Mouse (Mus musculus): ENCODE measurements around the gene Olfml2a.

DNA sequence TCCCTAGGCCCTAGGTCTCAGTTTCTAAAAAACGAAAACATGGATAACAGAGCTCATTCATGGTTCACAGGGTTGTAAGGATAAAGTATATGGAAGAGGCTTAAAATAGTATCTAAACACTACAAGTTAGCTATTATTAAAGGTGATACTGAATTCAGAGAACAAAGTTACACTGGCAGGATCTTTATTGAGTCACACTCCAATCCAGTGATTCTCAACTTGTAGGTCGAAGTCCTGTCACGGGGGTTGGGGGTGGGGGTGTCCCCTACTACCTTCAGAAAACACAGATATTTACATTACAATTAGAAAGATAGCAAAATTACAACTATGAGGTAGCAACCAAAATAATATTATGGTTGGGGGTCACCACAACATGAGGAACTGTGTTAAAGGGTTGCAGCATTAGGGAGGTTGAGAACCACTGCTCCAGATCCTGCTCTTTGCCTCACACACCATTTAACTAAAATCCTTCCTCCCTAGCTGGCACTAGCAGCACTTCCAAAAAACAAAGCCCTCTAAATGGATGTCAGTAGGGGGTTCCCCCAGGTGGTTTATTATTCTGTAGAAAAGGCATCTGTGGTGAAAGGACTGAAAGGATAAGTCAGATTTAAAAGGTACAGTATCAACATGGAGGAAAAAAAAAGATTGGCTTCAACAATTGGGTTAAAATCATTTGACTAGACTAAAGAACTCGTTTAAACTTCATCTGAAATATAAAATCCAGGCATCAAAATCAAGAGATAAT, 14.7 kb upstream of the Olfml2a start:
- TF ChIP-seq POLR2A (IDR thresholded peaks at IDR 0.05; ENCODE audit: insufficient read length, low read depth) = no peak
- no peak for TF ChIP-seq E2F4 (IDR thresholded peaks at IDR 0.05; ENCODE audit: insufficient read depth)
- no peak for TF ChIP-seq CEBPB (IDR thresholded peaks at IDR 0.05; ENCODE audit: insufficient read depth, poor library complexity, severe bottlenecking)
- TF ChIP-seq MAX (IDR thresholded peaks at IDR 0.05; ENCODE audit: low read depth) = no peak
- no peak for TF ChIP-seq MYOD1 (IDR thresholded peaks at IDR 0.05; ENCODE audit: control insufficient read depth in 1 of 3, insufficient read length in 2 of 3, low read depth in 2 of 3)
- no peak for TF ChIP-seq REST (IDR thresholded peaks at IDR 0.05; ENCODE audit: insufficient read depth, insufficient read length)
- no peak for TF ChIP-seq USF1 (IDR thresholded peaks at IDR 0.05; ENCODE audit: low read depth)
- no peak for TF ChIP-seq TCF12 (IDR thresholded peaks at IDR 0.05; ENCODE audit: insufficient read depth, poor library complexity, severe bottlenecking)
- TF ChIP-seq MYOG (IDR thresholded peaks at IDR 0.05; ENCODE audit: control insufficient read depth in 1 of 3, insufficient read depth in 1 of 3, insufficient read length in 2 of 3, low read depth in 2 of 3) = no peak
